ENCODE assay signal across 8 mouse cellular contexts in genomic region chr11:94543932-94544331, GRCm38 (mm10). TPM values are rescaled to one million over a fixed set of nuclear protein-coding genes. Genes with fewer than 3 reads are reported as not detected.
DNase-seq lines count a peak whose midpoint lies in the region; ATAC-seq and TF ChIP-seq lines count a peak whose summit lies in the region.

No protein-coding gene starts in this region.

- peak; percentile 72 for TF ChIP-seq EP300 in heart, adult 2 months (IDR thresholded peaks at IDR 0.05; ENCODE audit: insufficient read depth, low read depth, low read length)

- TF ChIP-seq POLR2A in heart, adult 2 months (IDR thresholded peaks at IDR 0.05; ENCODE audit: insufficient read depth, low read depth, low read length), result no peak

- ATAC-seq in embryonic facial prominence, embryonic 13.5 days (ENCODE audit: insufficient number of reproducible peaks, insufficient read depth, low FRiP score, low TSS enrichment, low read depth), result no peak
- ATAC-seq in limb, embryonic 11.5 days (ENCODE audit: insufficient number of reproducible peaks, low FRiP score, low TSS enrichment, low read depth), result no peak
- ATAC-seq in monocyte, adult 5-6 weeks (replicated peaks; ENCODE audit: insufficient number of reproducible peaks, low FRiP score, low TSS enrichment, poor library complexity, severe bottlenecking), result peak; percentile 79

- 28% methylated on average over 9 of the region's 9 CpGs for WGBS in embryonic facial prominence, embryonic 13.5 days
- 9% methylated on average over 9 of the region's 9 CpGs for WGBS in heart, adult 2 months
- WGBS in limb, embryonic 11.5 days, result 37% methylated on average over 9 of the region's 9 CpGs

- intact Hi-C loops in heart, adult 2 months (cut with DNase I), result loop anchor here (5.0 kb wide), 2 partner anchors 57 to 122 kb away; partner anchors contain the start of gene Spata20

- H3K27me3 ChIP-seq in embryonic facial prominence, embryonic 13.5 days, result no peaks in the 10 kb centered on the region
- no peaks in the 10 kb centered on the region for H3K27me3 ChIP-seq in heart, adult 2 months (ENCODE audit: control insufficient read depth, insufficient read depth, low read length)
- H3K27me3 ChIP-seq in limb, embryonic 11.5 days (ENCODE audit: control insufficient read depth, insufficient read depth, low read length), result no peaks in the 10 kb centered on the region

- peak overlapping the region; percentile 21 for H3K4me2 ChIP-seq in embryonic facial prominence, embryonic 13.5 days
- H3K4me2 ChIP-seq in limb, embryonic 11.5 days (ENCODE audit: low read depth, severe bottlenecking), result no peak overlapping the region; the same call in 1 of the 2 replicates

- peak; percentile 94 for TF ChIP-seq CTCF in heart, adult 2 months (IDR thresholded peaks at IDR 0.05)

- no peaks in the 10 kb centered on the region for H3K79me2 ChIP-seq in heart, adult 2 months (replicated peaks; ENCODE audit: control insufficient read depth, insufficient read depth, low read length)

- no peak overlapping the region for H3K9ac ChIP-seq in embryonic facial prominence, embryonic 13.5 days
- no peak overlapping the region for H3K9ac ChIP-seq in heart, adult 2 months (ENCODE audit: low read depth, low read length)
- H3K9ac ChIP-seq in limb, embryonic 11.5 days (ENCODE audit: low read length), result no peak overlapping the region

- no peak overlapping the region for H3K27ac ChIP-seq in embryonic facial prominence, embryonic 13.5 days
- peak overlapping the region; percentile 42; the same call in 1 of the 2 replicates for H3K27ac ChIP-seq in heart, adult 2 months
- H3K27ac ChIP-seq in limb, embryonic 11.5 days (replicated peaks; ENCODE audit: low read depth, low read length), result no peak overlapping the region

- no peak overlapping the region for H3K4me3 ChIP-seq in embryonic facial prominence, embryonic 13.5 days
- peak overlapping the region; percentile 19; the same call in 1 of the 2 replicates for H3K4me3 ChIP-seq in heart, adult 2 months
- no peak overlapping the region for H3K4me3 ChIP-seq in limb, embryonic 11.5 days (ENCODE audit: low read depth, low read length)

- H3K36me3 ChIP-seq in embryonic facial prominence, embryonic 13.5 days, result peaks cover 5% of the 10 kb centered on the region; the same call in 1 of the 2 replicates
- no peaks in the 10 kb centered on the region for H3K36me3 ChIP-seq in heart, adult 2 months (ENCODE audit: control insufficient read depth, insufficient read depth, low read length)
- H3K36me3 ChIP-seq in limb, embryonic 11.5 days (ENCODE audit: control insufficient read depth, insufficient read depth, low read length), result 0 out of 2 replicates have a peak, but pooled peaks cover 2% of the 10 kb centered on the region

- peak; percentile 75 for DNase-seq in 3134 (ENCODE audit: extremely low read depth, insufficient read length, low spot score)
- DNase-seq in adrenal gland, postnatal 25 days, result peak; percentile 97
- peak; percentile 90 to 92 for DNase-seq in heart, adult 2 months
- DNase-seq in kidney, adult 9 months, result peak; percentile 96
- peak; percentile 85 for DNase-seq in limb, embryonic 11.5 days (ENCODE audit: low spot score)
- DNase-seq in spleen, postnatal 14 days (ENCODE audit: low spot score in 2 of 2), result peak; percentile 43 to 69

- no peaks in the 10 kb centered on the region for H3K9me3 ChIP-seq in embryonic facial prominence, embryonic 13.5 days
- no peaks in the 10 kb centered on the region for H3K9me3 ChIP-seq in limb, embryonic 11.5 days (ENCODE audit: control insufficient read depth, low read length)

- peaks cover 22% of the 10 kb centered on the region for H3K4me1 ChIP-seq in embryonic facial prominence, embryonic 13.5 days
- peaks cover 2% of the 10 kb centered on the region; the same call in 1 of the 2 replicates for H3K4me1 ChIP-seq in heart, adult 2 months (ENCODE audit: control insufficient read depth, insufficient read depth, low read length)
- peaks cover 4% of the 10 kb centered on the region for H3K4me1 ChIP-seq in limb, embryonic 11.5 days (ENCODE audit: control insufficient read depth, insufficient read depth, low read length)

RNA-seq across cellular contexts. Expression of gene Rsad1, which starts 5.1 kb away (rescaled TPM):
- 13.1 and 18.3 TPM in 2 replicates for total RNA-seq in adrenal gland, postnatal 25 days (2021)
- 4.0 and 4.6 TPM in 2 replicates for polyA plus RNA-seq in embryonic facial prominence, embryonic 13.5 days (2015; fragmentation: Nextera tagmentation; extraction: Ambion mirVana)
- 10 to 100 TPM in 1 of 2 experiments, 1 to 10 TPM in 1; 9.3 to 12.6 TPM for total RNA-seq in heart, adult 2 months (2021)
- polyA plus RNA-seq in heart, adult 2 months (2012; rRNA removed), result 13.7 and 14.1 TPM in 2 replicates
- polyA plus RNA-seq in limb, embryonic 11.5 days (2014; fragmentation: Nextera tagmentation; extraction: Ambion mirVana), result 3.1 and 4.1 TPM in 2 replicates
- total RNA-seq in monocyte, adult 5-6 weeks (2017), result 1.6 to 4.8 TPM (median 3.1 TPM) in 3 replicates

RNA-seq across cellular contexts. Expression of gene Chad, which starts 20.9 kb away (rescaled TPM):
- not detected in 2 replicates for total RNA-seq in adrenal gland, postnatal 25 days (2021)
- polyA plus RNA-seq in embryonic facial prominence, embryonic 13.5 days (2015; fragmentation: Nextera tagmentation; extraction: Ambion mirVana), result 7.1 and 8.4 TPM in 2 replicates
- 1 to 10 TPM; 1.7 to 2.1 TPM for total RNA-seq in heart, adult 2 months (2021)
- polyA plus RNA-seq in heart, adult 2 months (2012; rRNA removed), result 8.7 and 16.2 TPM in 2 replicates
- polyA plus RNA-seq in limb, embryonic 11.5 days (2014; fragmentation: Nextera tagmentation; extraction: Ambion mirVana), result 0.53 and 0.55 TPM in 2 replicates
- not detected in 3 replicates for total RNA-seq in monocyte, adult 5-6 weeks (2017)

RNA-seq across cellular contexts. Expression of gene Mycbpap, which starts 22.4 kb away (rescaled TPM):
- 5.9 and 8.5 TPM in 2 replicates for total RNA-seq in adrenal gland, postnatal 25 days (2021)
- 1.4 and 3.6 TPM in 2 replicates for polyA plus RNA-seq in embryonic facial prominence, embryonic 13.5 days (2015; fragmentation: Nextera tagmentation; extraction: Ambion mirVana)
- 1 to 10 TPM in 1 of 2 experiments, under 1 TPM in 1; 0.89 to 1.1 TPM for total RNA-seq in heart, adult 2 months (2021)
- polyA plus RNA-seq in heart, adult 2 months (2012; rRNA removed), result 0.32 and 0.72 TPM in 2 replicates
- 4.2 and 4.9 TPM in 2 replicates for polyA plus RNA-seq in limb, embryonic 11.5 days (2014; fragmentation: Nextera tagmentation; extraction: Ambion mirVana)
- 0.19 TPM in 1 of 3 replicates, not detected in the others for total RNA-seq in monocyte, adult 5-6 weeks (2017)

RNA-seq across cellular contexts. Expression of gene Epn3, which starts 44.2 kb away (rescaled TPM):
- 14.6 and 18.7 TPM in 2 replicates for total RNA-seq in adrenal gland, postnatal 25 days (2021)
- 4.2 and 4.9 TPM in 2 replicates for polyA plus RNA-seq in embryonic facial prominence, embryonic 13.5 days (2015; fragmentation: Nextera tagmentation; extraction: Ambion mirVana)
- 10 to 100 TPM; 28.4 to 31.9 TPM for total RNA-seq in heart, adult 2 months (2021)
- polyA plus RNA-seq in heart, adult 2 months (2012; rRNA removed), result 12.6 and 25.7 TPM in 2 replicates
- 2.8 and 3.1 TPM in 2 replicates for polyA plus RNA-seq in limb, embryonic 11.5 days (2014; fragmentation: Nextera tagmentation; extraction: Ambion mirVana)
- not detected in 3 replicates for total RNA-seq in monocyte, adult 5-6 weeks (2017)

RNA-seq across cellular contexts. Expression of gene Acsf2, which starts 57.7 kb away (rescaled TPM):
- 120 and 121 TPM in 2 replicates for total RNA-seq in adrenal gland, postnatal 25 days (2021)
- polyA plus RNA-seq in embryonic facial prominence, embryonic 13.5 days (2015; fragmentation: Nextera tagmentation; extraction: Ambion mirVana), result 7.1 and 8.3 TPM in 2 replicates
- 10 to 100 TPM; 19.8 to 26.4 TPM for total RNA-seq in heart, adult 2 months (2021)
- 21.0 and 24.7 TPM in 2 replicates for polyA plus RNA-seq in heart, adult 2 months (2012; rRNA removed)
- 8.6 and 10.6 TPM in 2 replicates for polyA plus RNA-seq in limb, embryonic 11.5 days (2014; fragmentation: Nextera tagmentation; extraction: Ambion mirVana)
- 1.8 to 10.8 TPM (median 2.8 TPM) in 3 replicates for total RNA-seq in monocyte, adult 5-6 weeks (2017)
